Mouse (Mus musculus) CH12F3 (cell line): Measurements from ENCODE around the gene Cdk14.

Experiments
- in situ Hi-C: fragments of 300-500 bp; cut with MboI; formaldehyde crosslinking; loops from 2 replicates; pipeline ENCODE4 v1.14.3; 2020; ENCODE audit warnings: low sequenced_read_pairs

The Cdk14 gene

GRCm38 (mm10) chr5:4824171-4824570 lies 595.9 kb downstream of the Cdk14 start:
- in situ Hi-C loops = no loop called here

GRCm38 (mm10) chr5:4822041-4822440 lies 598.1 kb downstream of the Cdk14 start:
- in situ Hi-C loops = no loop called here

- in situ Hi-C loops = no loop called here
These were observed 598.7 kb downstream of the Cdk14 start for GRCm38 (mm10) chr5:4821368-4821771.

GRCm38 (mm10) chr5:4816981-4817380 lies 603.1 kb downstream of the Cdk14 start:
- in situ Hi-C loops = no loop called here

GRCm38 (mm10) chr5:4814465-4815204 lies 605.5 kb downstream of the Cdk14 start:
- in situ Hi-C loops = no loop called here

GRCm38 (mm10) chr5:4813357-4813756 lies 606.8 kb downstream of the Cdk14 start:
- in situ Hi-C loops = no loop called here

- in situ Hi-C loops = no loop called here
These were observed 607.9 kb downstream of the Cdk14 start for GRCm38 (mm10) chr5:4812036-4812729.

- in situ Hi-C loops = no loop called here
These were observed 614.9 kb downstream of the Cdk14 start for GRCm38 (mm10) chr5:4805228-4805627.

GRCm38 (mm10) chr5:4803708-4804107 lies 616.4 kb downstream of the Cdk14 start:
- in situ Hi-C loops = no loop called here

GRCm38 (mm10) chr5:4801971-4802370 lies 618.1 kb downstream of the Cdk14 start:
- in situ Hi-C loops = no loop called here

- in situ Hi-C loops = no loop called here
These were observed 618.8 kb downstream of the Cdk14 start for GRCm38 (mm10) chr5:4801096-4801850.

GRCm38 (mm10) chr5:4791219-4791618 lies 628.9 kb downstream of the Cdk14 start:
- in situ Hi-C loops = no loop called here

- in situ Hi-C loops = no loop called here
These were observed 629.8 kb downstream of the Cdk14 start for GRCm38 (mm10) chr5:4790265-4790664.

GRCm38 (mm10) chr5:4788484-4788883 lies 631.6 kb downstream of the Cdk14 start:
- in situ Hi-C loops = no loop called here

GRCm38 (mm10) chr5:4786816-4787215 lies 633.3 kb downstream of the Cdk14 start:
- in situ Hi-C loops = no loop called here

GRCm38 (mm10) chr5:4778274-4778673 lies 641.8 kb downstream of the Cdk14 start:
- in situ Hi-C loops = no loop called here

- in situ Hi-C loops = no loop called here
These were observed 643.6 kb downstream of the Cdk14 start for GRCm38 (mm10) chr5:4776495-4776894.

- in situ Hi-C loops = no loop called here
These were observed 646.9 kb downstream of the Cdk14 start for GRCm38 (mm10) chr5:4773090-4773772.

- in situ Hi-C loops = no loop called here
These were observed 649.5 kb downstream of the Cdk14 start for GRCm38 (mm10) chr5:4770609-4771008.

GRCm38 (mm10) chr5:4767896-4768295 lies 652.2 kb downstream of the Cdk14 start:
- in situ Hi-C loops = no loop called here

- in situ Hi-C loops = no loop called here
These were observed 653.4 kb downstream of the Cdk14 start for GRCm38 (mm10) chr5:4766719-4767118.
